Mouse (Mus musculus): ENCODE results near the gene Bag5. TPM values are rescaled to one million over a fixed set of nuclear protein-coding genes. Genes with fewer than 3 reads are reported as not detected.
"Not testable (repeated sequence)": the region's sequence is repeated elsewhere in the genome, so short reads cannot be mapped to it uniquely, and the experiment has no call there.

The Bag5 gene
- polyA plus RNA-seq, 1 experiment from 2014 or later: 22.4 TPM

- H3K27ac ChIP-seq; H3K27me3 ChIP-seq; DNase-seq; ATAC-seq (ENCODE audit: low read depth); H3K9me3 ChIP-seq (replicated peaks): not testable (repeated sequence)
- peak overlapping the region; percentile 92 for H3K4me2 ChIP-seq
- peaks cover 48% of the 10 kb centered on the region for H3K4me1 ChIP-seq (replicated peaks)
- peaks cover 37% of the 10 kb centered on the region for H3K36me3 ChIP-seq
- H3K9ac ChIP-seq: peak overlapping the region; percentile 38; the same call in 1 of the 2 replicates
- WGBS (ENCODE audit: insufficient replicate concordance): 64% methylated on average over 6 of the region's 6 CpGs
- peak overlapping the region; percentile 94 for H3K4me3 ChIP-seq (replicated peaks)
Measured at GRCm38 (mm10) chr12:111713880-111714279, 823 bp upstream of the Bag5 start.

- H3K9ac ChIP-seq: peak overlapping the region; percentile 96
- DNase-seq: no peak
- under 1% methylated on average over 27 of the region's 33 CpGs for WGBS (ENCODE audit: insufficient replicate concordance)
- H3K4me1 ChIP-seq (replicated peaks): peaks cover 45% of the 10 kb centered on the region
- no peaks in the 10 kb centered on the region for H3K27me3 ChIP-seq
- peak; percentile 17; the same call in 1 of the 2 replicates for ATAC-seq (ENCODE audit: low read depth)
- peak overlapping the region; percentile 94 for H3K4me3 ChIP-seq (replicated peaks)
- H3K27ac ChIP-seq: peak overlapping the region; percentile 79
- H3K9me3 ChIP-seq (replicated peaks): peaks cover 7% of the 10 kb centered on the region; the same call in 1 of the 2 replicates
- H3K4me2 ChIP-seq: peak overlapping the region; percentile 92
- H3K36me3 ChIP-seq: peaks cover 48% of the 10 kb centered on the region
Measured at GRCm38 (mm10) chr12:111712476-111712875, 581 bp downstream of the Bag5 start.

- no peak for DNase-seq
- no peak for ATAC-seq (ENCODE audit: low read depth)
- Histone ChIP-seq H3K4me2 (no peak overlapping the region), H3K27ac (no peak overlapping the region), H3K4me1 (replicated peaks) (peaks cover 34% of the 10 kb centered on the region), H3K36me3 (peaks cover 39% of the 10 kb centered on the region), H3K9ac (no peak overlapping the region), H3K4me3 (replicated peaks) (no peak overlapping the region), H3K27me3 (no peaks in the 10 kb centered on the region), H3K9me3 (replicated peaks) (no peaks in the 10 kb centered on the region)
- WGBS (ENCODE audit: insufficient replicate concordance): 83% methylated on average over 10 of the region's 10 CpGs
Measured at GRCm38 (mm10) chr12:111710091-111710490, 3.0 kb downstream of the Bag5 start.

- Histone ChIP-seq H3K27ac (no peak overlapping the region), H3K27me3 (no peaks in the 10 kb centered on the region), H3K4me2 (no peak overlapping the region), H3K9ac (no peak overlapping the region), H3K4me3 (replicated peaks) (no peak overlapping the region), H3K4me1 (replicated peaks) (peaks cover 17% of the 10 kb centered on the region), H3K36me3 (peaks cover 39% of the 10 kb centered on the region), H3K9me3 (replicated peaks) (no peaks in the 10 kb centered on the region)
- ATAC-seq (ENCODE audit: low read depth) (no peak), DNase-seq (no peak)
- WGBS (ENCODE audit: insufficient replicate concordance): 80% methylated on average over 4 of the region's 4 CpGs
Measured at GRCm38 (mm10) chr12:111708181-111708580, 4.9 kb downstream of the Bag5 start.

GRCm38 (mm10) chr12:111705186-111705973 is 7.7 kb downstream of the Bag5 start:
- H3K36me3 ChIP-seq: peaks cover 26% of the 10 kb centered on the region
- no peaks in the 10 kb centered on the region; the same call in 1 of the 2 replicates for H3K4me1 ChIP-seq (replicated peaks)
- no peaks in the 10 kb centered on the region for H3K27me3 ChIP-seq
- no peak overlapping the region for H3K27ac ChIP-seq
- 70% methylated on average over 15 of the region's 15 CpGs for WGBS (ENCODE audit: insufficient replicate concordance)
- no peak overlapping the region for H3K4me2 ChIP-seq
- H3K9ac ChIP-seq: no peak overlapping the region
- no peak overlapping the region for H3K4me3 ChIP-seq (replicated peaks)
- DNase-seq: no peak
- no peak for ATAC-seq (ENCODE audit: low read depth)
- no peaks in the 10 kb centered on the region for H3K9me3 ChIP-seq (replicated peaks)

- H3K9me3 ChIP-seq (replicated peaks): no peaks in the 10 kb centered on the region
- WGBS (ENCODE audit: insufficient replicate concordance): 56% methylated on average over 9 of the region's 9 CpGs
- no peak overlapping the region for H3K4me3 ChIP-seq (replicated peaks)
- no peak for DNase-seq
- no peak overlapping the region for H3K4me2 ChIP-seq
- no peak overlapping the region for H3K27ac ChIP-seq
- no peak overlapping the region for H3K9ac ChIP-seq
- ATAC-seq (ENCODE audit: low read depth): no peak
- no peaks in the 10 kb centered on the region for H3K4me1 ChIP-seq (replicated peaks)
- peaks cover 18% of the 10 kb centered on the region for H3K36me3 ChIP-seq
- H3K27me3 ChIP-seq: no peaks in the 10 kb centered on the region
Measured at GRCm38 (mm10) chr12:111704609-111705008, 8.4 kb downstream of the Bag5 start.

- Histone ChIP-seq H3K9me3 (replicated peaks) (no peaks in the 10 kb centered on the region), H3K4me3 (replicated peaks) (no peak overlapping the region), H3K4me2 (no peak overlapping the region), H3K36me3 (peaks cover 7% of the 10 kb centered on the region; the same call in 1 of the 2 replicates), H3K4me1 (replicated peaks) (no peaks in the 10 kb centered on the region), H3K27ac (no peak overlapping the region), H3K27me3 (0 out of 2 replicates have a peak, but pooled peaks cover 3% of the 10 kb centered on the region), H3K9ac (no peak overlapping the region)
- 64% methylated on average over 3 of the region's 3 CpGs for WGBS (ENCODE audit: insufficient replicate concordance)
- ATAC-seq (ENCODE audit: low read depth) (no peak), DNase-seq (no peak)
Measured at GRCm38 (mm10) chr12:111703301-111703700, 9.8 kb downstream of the Bag5 start.

- DNase-seq: no peak
- WGBS (ENCODE audit: insufficient replicate concordance): 69% methylated on average over 9 of the region's 9 CpGs
- ATAC-seq (ENCODE audit: low read depth): no peak
- no peaks in the 10 kb centered on the region for H3K4me1 ChIP-seq (replicated peaks)
- no peak overlapping the region for H3K4me2 ChIP-seq
- no peaks in the 10 kb centered on the region for H3K9me3 ChIP-seq (replicated peaks)
- no peak overlapping the region for H3K27ac ChIP-seq
- no peak overlapping the region for H3K9ac ChIP-seq
- no peak overlapping the region for H3K4me3 ChIP-seq (replicated peaks)
- no peaks in the 10 kb centered on the region for H3K36me3 ChIP-seq
- 0 out of 2 replicates have a peak, but pooled peaks cover 3% of the 10 kb centered on the region for H3K27me3 ChIP-seq
Measured at GRCm38 (mm10) chr12:111700920-111701458, 12.1 kb downstream of the Bag5 start.

GRCm38 (mm10) chr12:111699542-111699941 is 13.5 kb downstream of the Bag5 start:
- no peaks in the 10 kb centered on the region for H3K36me3 ChIP-seq
- H3K9ac ChIP-seq: no peak overlapping the region
- no peak overlapping the region for H3K4me2 ChIP-seq
- H3K27ac ChIP-seq: no peak overlapping the region
- H3K4me3 ChIP-seq (replicated peaks): no peak overlapping the region
- peaks cover 9% of the 10 kb centered on the region for H3K4me1 ChIP-seq (replicated peaks)
- 69% methylated on average over 4 of the region's 4 CpGs for WGBS (ENCODE audit: insufficient replicate concordance)
- no peak for ATAC-seq (ENCODE audit: low read depth)
- no peak for DNase-seq
- H3K9me3 ChIP-seq (replicated peaks): no peaks in the 10 kb centered on the region
- H3K27me3 ChIP-seq: 0 out of 2 replicates have a peak, but pooled peaks cover 3% of the 10 kb centered on the region

- Histone ChIP-seq H3K36me3 (no peaks in the 10 kb centered on the region), H3K4me2 (no peak overlapping the region), H3K27ac (no peak overlapping the region), H3K9ac (no peak overlapping the region), H3K27me3 (0 out of 2 replicates have a peak, but pooled peaks cover 3% of the 10 kb centered on the region), H3K4me3 (replicated peaks) (no peak overlapping the region), H3K9me3 (replicated peaks) (no peaks in the 10 kb centered on the region), H3K4me1 (replicated peaks) (peaks cover 20% of the 10 kb centered on the region)
- ATAC-seq (ENCODE audit: low read depth) (no peak), DNase-seq (no peak)
- WGBS (ENCODE audit: insufficient replicate concordance): 74% methylated on average over 6 of the region's 6 CpGs
Measured at GRCm38 (mm10) chr12:111698346-111698913, 14.6 kb downstream of the Bag5 start.

GRCm38 (mm10) chr12:111697708-111698107 is 15.3 kb downstream of the Bag5 start:
- H3K4me3 ChIP-seq (replicated peaks): no peak overlapping the region
- no peak overlapping the region for H3K4me2 ChIP-seq
- no peak overlapping the region for H3K27ac ChIP-seq
- H3K27me3 ChIP-seq: 0 out of 2 replicates have a peak, but pooled peaks cover 3% of the 10 kb centered on the region
- H3K9ac ChIP-seq: no peak overlapping the region
- WGBS (ENCODE audit: insufficient replicate concordance): 44% methylated on average over 4 of the region's 4 CpGs
- no peaks in the 10 kb centered on the region for H3K36me3 ChIP-seq
- H3K4me1 ChIP-seq (replicated peaks): peaks cover 28% of the 10 kb centered on the region
- DNase-seq (no peak), ATAC-seq (ENCODE audit: low read depth) (no peak)
- no peaks in the 10 kb centered on the region for H3K9me3 ChIP-seq (replicated peaks)

All from liver, embryonic 13.5 days (tissue).